Mouse (Mus musculus): ENCODE results near the gene Stx8. TPM values are rescaled to one million over a fixed set of nuclear protein-coding genes. Genes with fewer than 3 reads are reported as not detected.

Gene Stx8
- total and polyA plus RNA-seq, 2 experiments from 2014 or later: 13.2 to 63.6 TPM

- ATAC-seq (ENCODE audit: low FRiP score): no peak
- Histone ChIP-seq H3K27ac (ENCODE audit: low read depth, low read length) (no peak overlapping the region), H3K4me2 (ENCODE audit: low read depth, low read length, poor library complexity, severe bottlenecking) (no peak overlapping the region), H3K36me3 (ENCODE audit: insufficient read depth, low read length) (no peaks in the 10 kb centered on the region), H3K4me1 (ENCODE audit: insufficient read depth, low read length) (no peaks in the 10 kb centered on the region), H3K9me3 (ENCODE audit: low read length) (no peaks in the 10 kb centered on the region), H3K4me3 (ENCODE audit: low read depth, low read length) (no peak overlapping the region), H3K27me3 (ENCODE audit: insufficient read depth, low read length) (no peaks in the 10 kb centered on the region), H3K9ac (replicated peaks; ENCODE audit: low read length, poor library complexity, severe bottlenecking) (no peak overlapping the region)
- WGBS: 64% methylated on average over 6 of the region's 6 CpGs
- TF ChIP-seq CTCF (IDR thresholded peaks at IDR 0.05): peak; percentile 39
- no peak for DNase-seq (ENCODE audit: low spot score)
These were observed 41.7 kb downstream of the Stx8 start for GRCm38 (mm10) chr11:68007645-68008044.

DNA sequence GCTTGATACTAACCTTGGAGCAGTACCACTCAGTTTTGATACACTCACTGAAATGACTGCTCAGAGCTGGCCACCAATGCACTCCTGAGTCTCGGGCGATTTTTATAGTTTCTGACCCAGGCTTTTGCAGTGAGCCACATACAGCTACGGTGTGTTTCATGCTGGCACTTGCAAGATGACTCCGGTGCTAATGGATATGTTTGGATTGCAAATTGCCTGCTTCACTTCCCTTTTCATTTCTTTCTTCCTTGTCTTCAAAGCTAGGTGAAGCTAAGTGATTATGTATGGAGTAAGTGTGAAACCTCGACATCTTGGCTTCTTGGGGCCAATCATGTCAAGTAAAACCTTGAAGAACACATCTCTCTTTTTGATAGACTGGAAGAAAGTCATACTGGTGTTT lies 43.4 kb downstream of the Stx8 start:
- Histone ChIP-seq H3K36me3 (ENCODE audit: insufficient read depth, low read length) (no peaks in the 10 kb centered on the region), H3K27ac (ENCODE audit: low read depth, low read length) (no peak overlapping the region), H3K9me3 (ENCODE audit: low read length) (no peaks in the 10 kb centered on the region), H3K4me3 (ENCODE audit: low read depth, low read length) (no peak overlapping the region), H3K27me3 (ENCODE audit: insufficient read depth, low read length) (no peaks in the 10 kb centered on the region), H3K4me2 (ENCODE audit: low read depth, low read length, poor library complexity, severe bottlenecking) (no peak overlapping the region), H3K4me1 (ENCODE audit: insufficient read depth, low read length) (no peaks in the 10 kb centered on the region), H3K9ac (replicated peaks; ENCODE audit: low read length, poor library complexity, severe bottlenecking) (no peak overlapping the region)
- DNase-seq (ENCODE audit: low spot score) (no peak), ATAC-seq (ENCODE audit: low FRiP score) (no peak)
- no peak for TF ChIP-seq CTCF (IDR thresholded peaks at IDR 0.05)
- 67% methylated on average over 5 of the region's 5 CpGs for WGBS

DNA sequence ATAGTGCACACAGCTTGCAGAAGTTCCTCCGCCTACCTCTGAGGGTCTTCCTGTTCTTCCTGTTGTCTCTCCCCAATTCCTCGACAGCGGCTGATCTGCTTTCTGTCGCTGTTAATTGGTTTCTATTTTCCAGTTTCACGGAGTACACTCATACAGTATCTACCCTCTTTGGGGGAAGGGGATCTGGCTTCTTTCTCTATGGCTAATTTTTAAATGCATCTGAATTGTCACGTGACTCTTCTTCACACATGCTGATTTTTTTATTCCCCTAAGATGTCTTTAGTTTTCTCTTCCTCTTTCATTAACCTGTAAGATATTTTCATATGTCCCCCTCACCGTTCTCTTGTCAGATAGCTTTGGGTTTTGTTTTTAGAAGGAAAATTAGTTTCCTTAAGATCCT lies 46.2 kb downstream of the Stx8 start:
- no peak overlapping the region for H3K27ac ChIP-seq (ENCODE audit: low read depth, low read length)
- no peak overlapping the region for H3K9ac ChIP-seq (replicated peaks; ENCODE audit: low read length, poor library complexity, severe bottlenecking)
- H3K36me3 ChIP-seq (ENCODE audit: insufficient read depth, low read length): no peaks in the 10 kb centered on the region
- DNase-seq (ENCODE audit: low spot score): no peak
- 87% methylated on average over 7 of the region's 7 CpGs for WGBS
- H3K4me2 ChIP-seq (ENCODE audit: low read depth, low read length, poor library complexity, severe bottlenecking): no peak overlapping the region
- H3K27me3 ChIP-seq (ENCODE audit: insufficient read depth, low read length): no peaks in the 10 kb centered on the region
- no peak for TF ChIP-seq CTCF (IDR thresholded peaks at IDR 0.05)
- no peaks in the 10 kb centered on the region for H3K4me1 ChIP-seq (ENCODE audit: insufficient read depth, low read length)
- H3K4me3 ChIP-seq (ENCODE audit: low read depth, low read length): no peak overlapping the region
- H3K9me3 ChIP-seq (ENCODE audit: low read length): no peaks in the 10 kb centered on the region
- no peak for ATAC-seq (ENCODE audit: low FRiP score)

GRCm38 (mm10) chr11:68018191-68018590 lies 52.2 kb downstream of the Stx8 start:
- H3K4me2 ChIP-seq (ENCODE audit: low read depth, low read length, poor library complexity, severe bottlenecking): no peak overlapping the region
- H3K27ac ChIP-seq (ENCODE audit: low read depth, low read length): no peak overlapping the region
- H3K9me3 ChIP-seq (ENCODE audit: low read length): no peaks in the 10 kb centered on the region
- DNase-seq (ENCODE audit: low spot score) (no peak), ATAC-seq (ENCODE audit: low FRiP score) (no peak)
- no peaks in the 10 kb centered on the region for H3K4me1 ChIP-seq (ENCODE audit: insufficient read depth, low read length)
- 84% methylated on average over 8 of the region's 8 CpGs for WGBS
- H3K9ac ChIP-seq (replicated peaks; ENCODE audit: low read length, poor library complexity, severe bottlenecking): no peak overlapping the region
- H3K27me3 ChIP-seq (ENCODE audit: insufficient read depth, low read length): no peaks in the 10 kb centered on the region
- H3K4me3 ChIP-seq (ENCODE audit: low read depth, low read length): no peak overlapping the region
- TF ChIP-seq CTCF (IDR thresholded peaks at IDR 0.05): no peak
- H3K36me3 ChIP-seq (ENCODE audit: insufficient read depth, low read length): no peaks in the 10 kb centered on the region

DNA sequence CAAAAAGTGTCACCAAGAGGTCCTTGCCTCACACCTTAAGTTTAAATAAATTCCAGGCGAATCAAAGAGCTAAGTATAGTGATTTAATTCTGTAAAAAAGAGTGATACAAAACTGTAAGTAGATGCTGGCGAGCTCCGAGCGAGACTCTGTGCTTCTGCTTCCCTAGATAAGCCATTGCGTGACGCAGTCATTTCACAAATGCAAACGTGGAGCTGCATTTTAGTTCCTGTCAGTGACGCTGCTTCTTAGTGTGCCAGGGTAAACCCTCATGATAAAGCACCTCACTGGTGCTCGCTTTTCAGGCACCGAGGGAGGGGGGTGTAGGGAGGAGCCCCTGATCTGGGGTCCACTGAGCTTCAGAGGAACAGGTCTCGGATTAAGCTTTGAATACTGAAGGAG lies 53.2 kb downstream of the Stx8 start:
- no peak overlapping the region for H3K9ac ChIP-seq (replicated peaks; ENCODE audit: low read length, poor library complexity, severe bottlenecking)
- H3K27ac ChIP-seq (ENCODE audit: low read depth, low read length): no peak overlapping the region
- TF ChIP-seq CTCF (IDR thresholded peaks at IDR 0.05): no peak
- no peak overlapping the region for H3K4me2 ChIP-seq (ENCODE audit: low read depth, low read length, poor library complexity, severe bottlenecking)
- H3K9me3 ChIP-seq (ENCODE audit: low read length): no peaks in the 10 kb centered on the region
- no peaks in the 10 kb centered on the region for H3K36me3 ChIP-seq (ENCODE audit: insufficient read depth, low read length)
- no peaks in the 10 kb centered on the region for H3K4me1 ChIP-seq (ENCODE audit: insufficient read depth, low read length)
- no peaks in the 10 kb centered on the region for H3K27me3 ChIP-seq (ENCODE audit: insufficient read depth, low read length)
- H3K4me3 ChIP-seq (ENCODE audit: low read depth, low read length): no peak overlapping the region
- 69% methylated on average over 11 of the region's 11 CpGs for WGBS
- DNase-seq (ENCODE audit: low spot score): no peak
- ATAC-seq (ENCODE audit: low FRiP score): no peak

- H3K9me3 ChIP-seq (ENCODE audit: low read length): no peaks in the 10 kb centered on the region
- H3K27ac ChIP-seq (ENCODE audit: low read depth, low read length): no peak overlapping the region
- no peaks in the 10 kb centered on the region for H3K27me3 ChIP-seq (ENCODE audit: insufficient read depth, low read length)
- H3K4me1 ChIP-seq (ENCODE audit: insufficient read depth, low read length): no peaks in the 10 kb centered on the region
- H3K36me3 ChIP-seq (ENCODE audit: insufficient read depth, low read length): no peaks in the 10 kb centered on the region
- DNase-seq (ENCODE audit: low spot score) (no peak), ATAC-seq (ENCODE audit: low FRiP score) (no peak)
- no peak for TF ChIP-seq CTCF (IDR thresholded peaks at IDR 0.05)
- H3K4me3 ChIP-seq (ENCODE audit: low read depth, low read length): no peak overlapping the region
- H3K9ac ChIP-seq (replicated peaks; ENCODE audit: low read length, poor library complexity, severe bottlenecking): no peak overlapping the region
- WGBS: 87% methylated on average over 7 of the region's 7 CpGs
- no peak overlapping the region for H3K4me2 ChIP-seq (ENCODE audit: low read depth, low read length, poor library complexity, severe bottlenecking)
These were observed 56.0 kb downstream of the Stx8 start for GRCm38 (mm10) chr11:68021976-68022375.
